Mouse (Mus musculus) cerebellum, postnatal 14 days (tissue): ENCODE measurements at regions not wholly inside any gene's neighbourhood (a gene's known extent, or its start where the extent isn't known, plus 50 kb on each side); places are given as distances from the start of the nearest gene placed in this dataset.
A peak's percentile ranks its signal among the peaks of the same experiment; 100 is the strongest.

ENCODE experiments used
- DNase-seq, 2 experiments: peaks; one replicate each; pipeline ENCODE4 v3.0.0; 2021; ENCODE audit warnings: mixed read lengths in 2 of 2

- DNase-seq, result no peak
These were observed 341.6 kb downstream of the Pik3r1 start for GRCm38 (mm10) chr13:101426461-101426860.

GRCm38 (mm10) chr13:101422082-101422481 lies 345.9 kb downstream of the Pik3r1 start:
- DNase-seq, result no peak

- peak in 1 of 2 experiments; percentile 21 for DNase-seq
These were observed 348.5 kb downstream of the Pik3r1 start for GRCm38 (mm10) chr13:101419457-101420025.

DNA sequence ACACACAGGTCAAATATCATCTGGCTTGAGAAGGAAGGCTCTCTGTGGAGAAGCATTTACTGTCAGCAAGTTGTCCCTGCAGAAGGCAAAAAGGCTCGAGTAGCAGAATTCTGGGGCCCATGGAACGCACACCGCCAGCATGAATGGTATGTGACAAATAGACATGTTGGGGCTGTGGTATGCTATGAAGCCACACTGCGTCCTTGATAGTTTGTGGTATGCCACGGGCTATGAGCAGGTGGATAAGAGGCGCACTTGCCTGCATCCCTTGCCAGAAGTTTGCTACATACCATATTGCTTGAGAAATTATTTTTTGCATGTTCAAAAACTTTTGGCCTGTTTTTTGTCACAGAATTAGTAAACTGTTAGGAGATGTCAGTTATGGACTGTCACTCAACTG lies 349.7 kb downstream of the Pik3r1 start:
- DNase-seq, result no peak

DNA sequence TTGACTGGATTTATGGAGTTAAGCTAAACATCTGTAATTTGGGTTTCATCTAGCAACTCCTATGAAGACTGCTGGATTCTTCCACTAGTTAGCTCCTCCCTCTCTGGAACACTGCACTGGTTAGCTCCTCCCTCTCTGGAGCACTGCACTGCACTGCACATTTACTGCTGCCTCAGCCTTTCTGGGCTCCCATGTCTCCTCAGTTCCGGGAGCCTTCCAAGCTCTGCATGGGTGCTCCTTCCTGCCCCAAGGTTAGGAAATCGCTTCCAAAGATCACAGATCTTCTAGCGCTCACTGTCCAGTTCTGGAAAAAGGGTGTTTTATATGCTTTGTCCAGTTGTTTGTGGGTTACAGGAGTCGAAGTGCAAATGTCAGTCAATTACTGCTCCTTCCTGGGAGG lies 359.1 kb downstream of the Pik3r1 start:
- DNase-seq, result peak in 1 of 2 experiments; percentile 18

GRCm38 (mm10) chr13:101407633-101408032 lies 360.4 kb downstream of the Pik3r1 start:
- peak; percentile 67 to 83 for DNase-seq

DNA sequence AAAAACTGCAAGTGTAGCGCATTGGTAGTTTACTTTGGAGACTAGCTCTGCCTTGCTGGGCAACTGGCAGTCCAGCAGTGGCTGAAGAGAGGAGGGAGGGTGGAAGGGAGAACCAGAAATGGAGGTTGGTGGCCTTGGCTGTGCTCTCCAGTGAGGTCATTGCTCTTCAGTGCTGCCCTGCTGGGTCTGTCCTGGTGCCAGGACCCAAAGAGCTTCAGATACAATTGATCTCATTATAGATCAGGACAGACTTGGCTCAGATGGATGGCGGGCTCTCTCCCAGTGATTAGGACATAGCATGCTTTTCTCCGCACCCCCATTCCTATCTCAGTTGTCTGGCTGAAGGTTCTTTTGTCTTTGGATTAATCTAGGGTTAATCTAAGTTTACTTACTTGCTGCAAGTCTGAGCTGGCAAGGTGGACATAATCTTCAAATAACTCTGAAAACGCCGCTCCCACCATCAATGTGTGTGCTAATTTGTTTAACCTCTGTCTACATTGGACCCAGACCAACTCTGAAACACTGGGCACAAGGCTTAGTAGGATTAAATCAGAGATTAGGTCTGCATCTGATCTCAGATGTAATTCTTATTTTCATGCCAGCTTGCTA lies 394.3 kb downstream of the Pik3r1 start:
- DNase-seq, result no peak

DNA sequence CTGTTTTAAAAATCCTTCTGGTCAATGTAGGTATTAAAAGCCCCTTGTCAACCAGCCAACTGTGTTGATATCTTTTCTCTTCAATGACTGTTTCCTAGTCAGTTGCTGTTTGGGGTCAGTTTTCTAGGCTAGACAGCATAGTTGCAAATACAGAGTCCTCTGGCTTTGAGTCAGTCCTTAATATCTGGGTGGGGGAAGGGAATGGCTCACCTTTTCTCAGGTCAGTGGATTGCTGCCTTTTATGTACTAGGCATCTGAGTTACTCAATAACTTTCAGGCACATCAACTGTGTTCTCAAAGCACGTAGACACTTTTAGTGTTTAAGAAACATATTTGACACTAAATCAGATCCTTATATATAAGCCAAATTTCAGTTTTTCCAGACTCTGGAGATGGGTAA lies 396.1 kb downstream of the Pik3r1 start:
- no peak for DNase-seq

DNA sequence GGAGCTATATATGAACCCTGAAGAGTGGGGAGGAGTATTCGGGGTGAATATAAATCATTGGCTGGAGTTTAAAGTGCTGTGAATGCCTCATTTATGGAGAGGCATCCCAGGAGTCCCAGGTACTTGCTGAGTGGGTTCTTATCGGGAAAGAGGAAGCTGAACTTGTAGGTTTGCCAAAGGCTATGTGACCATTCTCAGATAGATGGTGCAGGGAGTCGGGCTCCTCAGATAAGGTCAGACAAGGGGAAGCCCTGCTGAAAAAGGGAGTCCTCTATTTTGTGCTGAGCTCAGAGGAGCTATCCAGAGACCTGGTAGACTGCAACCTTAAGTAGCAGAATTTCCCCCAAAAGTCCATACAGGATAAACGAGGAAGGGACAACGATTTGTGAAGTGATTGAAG lies 399.8 kb downstream of the Pik3r1 start:
- DNase-seq, result no peak

GRCm38 (mm10) chr13:101355363-101355762 lies 412.7 kb downstream of the Pik3r1 start:
- peak; percentile 7 to 19 for DNase-seq

- no peak for DNase-seq
These were observed 416.9 kb downstream of the Pik3r1 start for GRCm38 (mm10) chr13:101351123-101351522.

DNA sequence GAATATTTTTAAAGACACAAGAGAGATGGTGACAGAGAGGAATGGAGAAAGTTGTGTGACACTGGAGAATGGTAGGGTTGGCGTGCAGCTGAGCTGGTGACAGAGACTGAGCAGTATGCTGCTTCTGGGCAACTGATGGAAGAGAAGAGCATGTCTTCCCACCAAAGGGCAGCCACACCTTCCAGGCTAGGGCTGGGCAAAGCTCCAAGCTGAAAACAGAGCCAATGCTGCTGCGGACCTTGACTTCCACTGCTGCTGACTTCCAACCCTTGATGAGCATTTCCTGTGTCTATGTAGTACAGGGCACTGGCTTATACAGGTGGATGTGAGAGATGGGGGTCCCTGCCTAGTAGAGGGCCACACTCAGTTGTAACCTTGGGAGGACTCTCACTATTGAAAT lies 418.7 kb downstream of the Pik3r1 start:
- DNase-seq, result peak; percentile 16 to 29

- DNase-seq, result no peak
These were observed 429.6 kb downstream of the Pik3r1 start for GRCm38 (mm10) chr13:101338280-101338872.

DNA sequence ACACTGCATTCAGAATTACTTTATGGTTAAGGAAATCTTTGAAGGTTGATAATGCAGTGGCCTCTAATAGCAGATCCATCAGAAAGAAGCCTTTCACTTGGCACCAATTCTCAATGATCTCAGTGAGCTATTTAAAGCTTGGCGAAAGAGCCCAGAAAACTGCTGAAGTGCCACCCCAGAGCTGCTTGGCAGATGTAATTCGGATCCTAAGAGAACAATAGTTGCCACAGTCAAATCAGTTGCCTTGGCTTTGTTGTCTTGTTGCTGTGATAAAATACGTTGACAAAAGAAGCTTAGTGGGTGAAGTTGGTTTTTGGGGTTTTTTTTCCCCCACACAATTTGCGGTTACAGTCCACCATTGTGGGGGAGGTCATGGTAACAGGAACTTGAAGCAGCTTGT lies 449.4 kb downstream of the Pik3r1 start:
- peak in 1 of 2 experiments; percentile 42 for DNase-seq

DNA sequence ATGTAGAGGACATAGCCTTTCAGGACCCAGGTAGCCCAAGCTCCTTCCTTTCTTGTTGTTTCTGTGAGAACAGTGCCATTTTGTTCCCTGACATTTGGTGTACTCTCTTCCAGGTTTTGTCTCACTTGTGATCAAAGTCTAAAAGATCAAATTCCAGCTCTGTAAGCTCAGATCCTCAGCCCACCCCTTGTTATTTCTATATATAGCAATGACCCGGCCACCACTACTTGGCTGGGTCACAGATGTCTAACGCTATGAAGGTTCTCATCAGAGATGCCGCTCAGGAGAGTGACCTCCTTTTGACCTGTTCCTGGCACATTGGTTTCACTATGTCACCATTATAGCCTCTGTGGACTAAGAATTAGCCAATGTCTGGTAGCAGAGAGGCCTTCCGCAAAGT lies 451.7 kb downstream of the Pik3r1 start:
- no peak for DNase-seq

DNA sequence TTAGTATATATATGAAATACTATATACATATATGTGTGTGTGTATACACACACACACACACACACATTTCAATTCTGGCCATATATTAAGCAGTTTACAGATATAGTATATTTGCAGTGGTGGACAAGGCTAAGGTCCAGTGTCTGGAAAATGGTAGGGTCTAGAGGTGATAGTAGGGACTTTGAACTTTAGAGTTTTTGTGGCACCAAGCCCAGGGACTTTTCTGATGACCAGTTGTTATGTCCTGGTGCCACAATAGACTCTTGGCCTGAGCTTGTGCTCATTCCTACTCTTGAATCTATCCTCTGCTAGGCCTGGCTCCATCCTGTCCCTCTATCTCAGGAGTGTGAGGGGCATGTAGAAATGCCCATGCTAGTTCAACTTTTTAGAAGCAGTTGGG lies 454.0 kb downstream of the Pik3r1 start:
- no peak for DNase-seq

DNA sequence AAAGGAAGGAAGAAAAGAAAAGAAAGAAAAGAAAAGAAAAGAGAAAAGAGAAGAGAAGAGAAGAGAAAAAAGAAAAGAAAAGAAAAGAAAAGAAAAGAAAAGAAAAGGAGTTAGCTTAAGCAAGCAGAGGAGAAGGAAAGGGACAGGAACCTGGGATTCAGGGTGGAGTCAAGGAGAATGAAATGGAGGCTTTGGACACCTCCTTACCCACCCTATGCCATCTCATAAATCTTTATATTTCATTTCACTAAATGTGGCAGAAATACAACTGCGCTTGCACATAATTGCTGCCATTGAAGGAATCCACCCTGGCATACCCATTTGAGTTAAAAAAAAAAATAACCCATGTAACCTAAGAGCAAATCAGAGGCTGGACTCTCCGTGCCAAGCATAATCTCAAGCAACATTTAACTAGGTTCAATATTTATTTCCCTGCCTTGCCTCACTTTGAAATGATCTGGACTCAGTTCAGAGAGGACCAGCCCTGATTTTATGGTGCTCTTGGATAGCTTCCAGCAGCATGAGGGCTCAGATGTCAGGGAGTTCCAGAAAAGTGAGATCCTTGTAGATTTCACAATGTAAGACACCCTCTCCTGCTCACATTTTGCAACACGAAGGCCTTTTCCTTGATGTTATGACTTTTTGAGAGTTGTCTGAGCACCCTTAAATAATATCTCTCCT lies 456.2 kb downstream of the Pik3r1 start:
- DNase-seq, result peak in 1 of 2 experiments; percentile 22

DNA sequence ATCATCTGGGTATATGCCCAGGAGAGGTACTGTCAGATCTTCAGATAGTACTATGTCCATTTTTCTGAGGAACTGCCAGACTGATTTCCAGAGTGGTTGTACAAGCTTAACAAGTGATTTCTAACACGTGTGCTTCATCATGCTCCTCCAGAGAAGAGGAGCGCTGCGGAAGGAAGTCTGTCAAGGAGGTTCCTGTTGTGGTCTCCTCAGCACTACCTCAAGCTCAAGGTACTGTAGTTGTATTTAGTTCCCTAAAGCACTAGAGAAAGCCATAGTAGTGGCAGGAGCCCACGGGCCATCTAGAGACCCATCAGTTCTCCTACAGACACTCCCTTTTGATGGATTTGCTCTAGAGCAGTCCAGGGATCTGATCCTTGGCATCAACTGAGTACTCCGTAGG lies 459.3 kb downstream of the Pik3r1 start:
- DNase-seq, result no peak

DNA sequence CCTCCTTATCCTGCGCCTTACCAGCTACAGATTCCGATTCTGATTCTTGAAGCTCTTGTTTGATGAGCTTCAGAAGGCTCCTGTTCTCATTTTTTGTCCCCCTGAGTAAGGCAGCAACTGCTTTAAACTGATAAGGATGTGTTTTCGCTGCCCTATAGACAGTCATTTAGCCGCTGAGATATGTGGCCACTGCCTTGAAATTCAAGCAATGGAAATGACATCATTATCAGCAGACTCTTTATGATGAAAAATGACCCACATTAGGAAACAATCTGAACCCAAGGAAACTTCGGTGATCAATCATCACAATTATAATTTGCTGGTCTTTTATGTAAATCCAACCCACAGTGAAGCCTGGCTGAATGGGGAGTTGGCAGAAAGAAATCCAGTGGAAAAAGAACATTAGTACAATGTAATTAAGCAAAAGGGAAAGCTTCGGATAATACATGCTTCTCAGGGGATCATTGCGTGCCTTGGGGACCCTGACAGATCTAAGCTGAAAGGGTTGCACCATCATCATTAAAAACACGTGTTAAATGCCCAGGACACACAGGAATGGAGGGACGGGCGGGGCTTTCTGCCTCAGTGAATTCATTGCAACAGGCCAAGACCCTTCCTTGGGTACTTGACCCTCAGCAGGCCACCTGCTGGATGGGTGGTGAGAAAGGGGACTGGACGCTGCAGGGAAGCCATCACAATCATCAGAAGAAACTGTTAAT lies 462.2 kb downstream of the Pik3r1 start:
- DNase-seq, result no peak

DNA sequence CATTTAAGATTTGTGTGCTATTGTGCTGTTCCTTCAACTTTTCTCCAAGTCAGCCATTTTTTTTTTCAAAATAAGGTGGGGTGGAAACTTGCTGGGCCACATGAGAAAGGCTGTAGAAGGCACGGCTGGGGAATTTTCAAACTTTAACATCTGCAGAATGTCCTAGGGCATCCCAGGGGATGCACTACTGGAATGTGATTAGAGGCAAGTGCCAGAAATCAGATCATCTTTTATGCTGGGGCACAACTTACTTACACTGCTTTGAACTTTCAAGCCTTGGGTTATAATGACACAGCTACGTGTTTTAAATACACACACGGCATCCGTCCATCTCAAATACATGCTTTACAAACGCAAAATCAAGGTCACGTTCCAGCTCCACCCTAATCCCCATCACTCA lies 463.0 kb downstream of the Pik3r1 start:
- DNase-seq, result no peak

GRCm38 (mm10) chr13:101301361-101301760 lies 466.7 kb downstream of the Pik3r1 start:
- DNase-seq, result no peak

DNA sequence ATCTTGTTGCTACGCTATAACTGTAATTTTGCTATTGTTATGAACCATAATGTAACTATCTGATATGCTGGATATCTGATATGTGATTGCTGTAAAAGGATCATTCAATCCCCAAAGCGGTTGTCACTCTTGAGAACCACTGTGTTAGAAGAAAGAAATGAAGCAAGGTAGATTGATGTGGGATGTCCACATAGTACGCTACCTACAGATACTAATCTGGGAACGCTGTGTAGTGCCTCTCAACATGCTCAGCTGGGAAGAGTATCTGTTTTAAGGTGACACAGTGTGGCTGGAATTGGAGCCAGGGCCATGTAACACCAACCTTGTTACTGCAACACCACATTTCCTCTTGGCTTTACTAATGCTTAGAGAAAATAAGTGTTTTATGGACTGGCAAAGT lies 456.2 kb upstream of the Slc30a5 start:
- no peak for DNase-seq

- DNase-seq, result no peak
These were observed 453.9 kb upstream of the Slc30a5 start for GRCm38 (mm10) chr13:101287131-101287530.
